Mouse (Mus musculus) lung, postnatal 4 days (tissue): ENCODE results near the gene Fen1.

Source experiments
- DNase-seq, 2 experiments: peaks; one replicate each; pipeline ENCODE4 v3.0.0; 2021

The Fen1 gene

GRCm38 (mm10) chr19:10213796-10214471 is 10.0 kb upstream of the Fen1 start:
- no peak for DNase-seq

- no peak for DNase-seq
Measured at GRCm38 (mm10) chr19:10210885-10211284, 6.9 kb upstream of the Fen1 start.

- no peak for DNase-seq
Measured at GRCm38 (mm10) chr19:10208851-10209250, 4.9 kb upstream of the Fen1 start.

- DNase-seq, result peak in 1 of 2 experiments; percentile 34
Measured at GRCm38 (mm10) chr19:10205051-10205450, 1.1 kb upstream of the Fen1 start.

- peak; percentile 68 to 78 for DNase-seq
Measured at GRCm38 (mm10) chr19:10204616-10205001, 640 bp upstream of the Fen1 start.

GRCm38 (mm10) chr19:10203146-10203847 is 672 bp downstream of the Fen1 start:
- no peak for DNase-seq

- peak; percentile 75 to 85 for DNase-seq
Measured at GRCm38 (mm10) chr19:10198723-10199122, 5.2 kb downstream of the Fen1 start.

- DNase-seq, result no peak
Measured at GRCm38 (mm10) chr19:10198286-10198685, 5.7 kb downstream of the Fen1 start.

- DNase-seq, result no peak
Measured at GRCm38 (mm10) chr19:10197130-10197529, 6.8 kb downstream of the Fen1 start.

- DNase-seq, result no peak
Measured at GRCm38 (mm10) chr19:10195252-10195651, 8.7 kb downstream of the Fen1 start.

GRCm38 (mm10) chr19:10194337-10194736 is 9.6 kb downstream of the Fen1 start:
- no peak for DNase-seq

- DNase-seq, result peak; percentile 47 to 52
Measured at GRCm38 (mm10) chr19:10191326-10191725, 12.6 kb downstream of the Fen1 start.

GRCm38 (mm10) chr19:10190796-10191195 is 13.2 kb downstream of the Fen1 start:
- DNase-seq, result peak; percentile 79 to 84

- DNase-seq, result no peak
Measured at GRCm38 (mm10) chr19:10189940-10190339, 14.0 kb downstream of the Fen1 start.

GRCm38 (mm10) chr19:10189022-10189421 is 14.9 kb downstream of the Fen1 start:
- DNase-seq, result no peak

- no peak for DNase-seq
Measured at GRCm38 (mm10) chr19:10188281-10188811, 15.6 kb downstream of the Fen1 start.

- DNase-seq, result no peak
Measured at GRCm38 (mm10) chr19:10186569-10186968, 17.4 kb downstream of the Fen1 start.

- DNase-seq, result no peak
Measured at GRCm38 (mm10) chr19:10185876-10186275, 18.1 kb downstream of the Fen1 start.

- DNase-seq, result peak; percentile 48 to 62
Measured at GRCm38 (mm10) chr19:10184096-10184495, 19.9 kb downstream of the Fen1 start.

GRCm38 (mm10) chr19:10183299-10183983 is 20.5 kb downstream of the Fen1 start:
- peak; percentile 81 to 83 for DNase-seq

- DNase-seq, result peak; percentile 94 to 98
Measured at GRCm38 (mm10) chr19:10182670-10183298, 21.2 kb downstream of the Fen1 start, which contains the start of gene Fads1. Gene Fads1, plus strand, starts transcription at chr19:10182888.

- no peak for DNase-seq
Measured at GRCm38 (mm10) chr19:10182142-10182541, 21.8 kb downstream of the Fen1 start.

GRCm38 (mm10) chr19:10181225-10181624 is 22.7 kb downstream of the Fen1 start:
- no peak for DNase-seq
